Mouse (Mus musculus) liver, adult (tissue): ENCODE data around the gene Sft2d1.

ENCODE experiments used
- GATA4 ChIP-seq: IDR thresholded peaks from 2 replicates; pipeline ENCODE4 v1.6.1; 2014; ENCODE audit warnings: mild to moderate bottlenecking, low read length; ENCODE audit not compliant: insufficient replicate concordance

The Sft2d1 gene

GRCm38 (mm10) chr17:8340407-8341359 lies 29.8 kb downstream of the Sft2d1 start:
- TF ChIP-seq GATA4: no peak

DNA sequence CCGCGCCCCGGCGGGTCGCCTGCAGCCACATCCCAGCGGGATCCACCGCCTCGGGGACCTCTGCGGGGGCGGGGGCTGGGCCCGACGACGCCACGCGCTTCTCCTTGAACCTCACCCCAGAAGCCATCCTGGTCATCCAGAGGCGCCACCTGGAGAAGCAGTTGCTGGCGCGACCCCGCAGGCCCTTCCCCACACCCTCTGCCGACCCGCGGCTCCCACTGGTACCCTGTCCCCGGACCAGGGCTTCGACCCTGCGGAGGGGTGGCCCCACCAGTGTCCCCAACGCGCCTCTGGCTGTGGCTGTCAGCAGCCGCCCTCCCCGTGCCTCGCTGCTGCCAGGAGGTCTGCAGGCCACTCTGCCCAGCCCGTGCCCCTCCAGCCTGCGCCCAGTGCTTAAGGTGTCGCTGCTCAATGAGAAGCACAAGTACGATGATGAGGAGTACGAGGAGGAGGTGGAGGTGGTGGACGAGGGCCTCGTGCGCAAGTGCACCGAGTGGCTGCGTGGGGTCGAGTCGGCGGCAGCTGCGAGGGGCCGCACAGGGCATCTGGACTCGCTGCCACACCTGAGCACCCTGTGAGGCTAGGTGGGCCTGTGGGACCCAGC lies 30.6 kb downstream of the Sft2d1 start:
- no peak for TF ChIP-seq GATA4

- no peak for TF ChIP-seq GATA4
Observed at GRCm38 (mm10) chr17:8342706-8343105, 31.8 kb downstream of the Sft2d1 start.

GRCm38 (mm10) chr17:8343416-8343815 lies 32.5 kb downstream of the Sft2d1 start:
- no peak for TF ChIP-seq GATA4

DNA sequence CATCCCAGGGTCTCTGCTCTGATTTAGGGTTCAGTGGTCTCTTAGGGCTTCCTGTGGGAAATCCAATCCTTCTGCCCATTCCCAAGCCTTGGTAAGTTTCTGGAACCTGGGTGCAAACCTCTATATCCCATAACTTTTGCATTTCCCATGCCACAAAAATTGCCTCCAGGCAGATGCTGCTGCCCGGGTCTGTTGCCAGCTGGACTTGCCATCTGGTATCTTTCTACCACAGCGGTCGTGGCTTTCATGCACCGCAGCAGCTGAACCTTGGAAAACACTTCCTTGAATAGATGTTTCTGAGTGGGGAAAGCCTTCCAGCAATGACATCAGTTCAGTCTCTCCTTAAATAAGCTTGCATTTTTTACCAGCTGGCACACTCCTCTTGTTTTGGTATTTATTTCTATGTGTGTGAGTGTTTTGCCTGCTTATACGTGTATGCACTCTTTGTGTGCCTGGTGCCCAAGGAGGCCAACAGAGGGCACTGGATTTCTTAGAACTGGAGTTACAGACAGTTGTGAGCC lies 36.9 kb downstream of the Sft2d1 start:
- TF ChIP-seq GATA4: no peak

GRCm38 (mm10) chr17:8348941-8349340 lies 38.0 kb downstream of the Sft2d1 start:
- TF ChIP-seq GATA4: no peak

- TF ChIP-seq GATA4: no peak
Observed at GRCm38 (mm10) chr17:8351088-8351487, 40.2 kb downstream of the Sft2d1 start.

- no peak for TF ChIP-seq GATA4
Observed at GRCm38 (mm10) chr17:8355692-8356091, 44.8 kb downstream of the Sft2d1 start, which contains the start of gene T2. Gene T2 (plus strand): TSS chr17:8355992.

GRCm38 (mm10) chr17:8357498-8357897 lies 46.6 kb downstream of the Sft2d1 start:
- no peak for TF ChIP-seq GATA4

GRCm38 (mm10) chr17:8360876-8361275 lies 50.0 kb downstream of the Sft2d1 start:
- no peak for TF ChIP-seq GATA4

DNA sequence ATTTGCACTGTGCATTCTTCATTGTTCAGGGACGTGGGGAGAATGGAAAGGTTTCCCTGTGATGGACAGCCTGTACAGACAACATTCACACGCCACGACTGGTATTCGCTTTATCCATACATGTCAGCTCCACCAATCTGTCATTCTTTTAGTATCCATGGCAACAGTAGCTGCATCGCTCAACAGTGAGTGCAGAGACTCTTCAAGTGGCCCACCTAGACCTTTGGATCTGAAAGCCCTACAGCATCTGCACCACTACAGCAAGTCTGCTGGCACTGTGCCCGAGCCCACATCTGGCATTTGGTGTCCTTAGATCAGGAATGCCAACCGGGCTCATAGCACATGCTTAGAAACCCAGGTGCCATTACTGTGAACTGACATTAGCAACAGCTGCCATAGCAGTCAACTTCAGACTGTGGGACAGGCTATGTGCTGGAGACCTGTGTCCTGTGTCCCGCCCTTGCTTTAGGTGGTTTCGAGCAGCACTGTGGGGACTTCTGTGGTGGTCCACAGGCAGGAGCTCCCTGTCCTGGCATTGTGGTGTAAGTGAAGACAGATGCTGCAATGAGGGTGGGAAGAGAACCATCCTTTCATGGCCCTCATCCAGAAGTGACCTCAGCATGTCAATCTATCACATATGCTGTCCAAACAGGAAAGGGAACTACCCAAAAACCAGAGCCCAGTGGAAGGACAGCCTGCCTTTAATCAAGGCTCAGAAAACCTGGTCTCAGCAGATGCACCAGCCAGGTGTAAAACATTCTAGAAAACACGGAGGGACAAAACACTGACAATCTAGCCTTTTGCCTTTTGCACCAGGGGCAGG lies 50.6 kb downstream of the Sft2d1 start:
- TF ChIP-seq GATA4: no peak

DNA sequence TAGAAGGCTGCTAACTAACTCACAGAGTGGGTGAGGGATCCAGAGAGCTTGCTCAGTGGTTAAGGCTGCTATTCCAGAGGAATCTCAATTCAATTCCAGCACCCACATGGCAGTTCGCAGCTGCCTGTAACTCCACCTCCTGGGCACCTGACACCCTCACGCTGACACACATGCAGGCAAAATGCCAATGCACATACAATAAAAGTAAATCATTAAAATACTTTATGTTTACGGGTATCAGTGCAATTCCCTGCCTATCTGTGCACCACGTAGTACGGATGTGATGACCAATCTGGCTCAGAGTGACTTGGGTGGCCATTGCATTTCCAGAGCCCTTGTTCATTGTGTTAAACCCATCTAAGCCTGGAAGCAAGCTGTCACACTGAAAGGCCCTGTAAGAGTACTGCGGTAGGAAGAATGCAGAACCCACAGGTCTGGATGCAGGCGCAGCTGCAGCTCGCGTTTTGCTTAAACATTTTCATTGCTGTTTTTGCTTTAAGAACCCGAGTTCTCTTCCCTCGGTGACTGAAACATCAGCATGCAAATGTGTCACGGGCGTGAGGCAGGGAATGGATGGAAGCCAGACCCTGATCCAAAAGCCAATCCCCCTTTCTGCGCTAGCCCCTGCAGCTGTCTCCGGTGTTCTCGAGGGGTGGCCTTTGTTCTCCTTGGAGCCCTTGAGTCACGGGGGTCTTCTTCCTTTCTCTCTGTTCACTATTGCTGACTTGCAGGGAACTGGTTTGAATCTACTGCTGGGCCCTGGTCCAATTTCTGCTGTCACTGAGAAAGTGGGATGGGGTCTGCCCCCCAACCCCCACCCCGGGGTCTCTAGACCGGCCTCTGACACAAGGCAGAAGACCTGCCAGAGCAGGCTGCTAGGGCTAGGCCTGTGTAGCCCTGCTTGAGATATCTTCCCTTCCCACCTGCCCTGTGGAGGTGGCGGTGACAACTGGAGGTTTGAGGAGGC lies 56.9 kb downstream of the Sft2d1 start:
- no peak for TF ChIP-seq GATA4

- TF ChIP-seq GATA4: no peak
Observed at GRCm38 (mm10) chr17:8368570-8368969, 57.7 kb downstream of the Sft2d1 start.

GRCm38 (mm10) chr17:8369171-8369570 lies 58.3 kb downstream of the Sft2d1 start:
- TF ChIP-seq GATA4: no peak
